Mouse (Mus musculus): ENCODE data around the gene Taf6.
"Not testable (repeated sequence)": the region's sequence is repeated elsewhere in the genome, so short reads cannot be mapped to it uniquely, and the experiment has no call there.

Taf6 gene

DNA sequence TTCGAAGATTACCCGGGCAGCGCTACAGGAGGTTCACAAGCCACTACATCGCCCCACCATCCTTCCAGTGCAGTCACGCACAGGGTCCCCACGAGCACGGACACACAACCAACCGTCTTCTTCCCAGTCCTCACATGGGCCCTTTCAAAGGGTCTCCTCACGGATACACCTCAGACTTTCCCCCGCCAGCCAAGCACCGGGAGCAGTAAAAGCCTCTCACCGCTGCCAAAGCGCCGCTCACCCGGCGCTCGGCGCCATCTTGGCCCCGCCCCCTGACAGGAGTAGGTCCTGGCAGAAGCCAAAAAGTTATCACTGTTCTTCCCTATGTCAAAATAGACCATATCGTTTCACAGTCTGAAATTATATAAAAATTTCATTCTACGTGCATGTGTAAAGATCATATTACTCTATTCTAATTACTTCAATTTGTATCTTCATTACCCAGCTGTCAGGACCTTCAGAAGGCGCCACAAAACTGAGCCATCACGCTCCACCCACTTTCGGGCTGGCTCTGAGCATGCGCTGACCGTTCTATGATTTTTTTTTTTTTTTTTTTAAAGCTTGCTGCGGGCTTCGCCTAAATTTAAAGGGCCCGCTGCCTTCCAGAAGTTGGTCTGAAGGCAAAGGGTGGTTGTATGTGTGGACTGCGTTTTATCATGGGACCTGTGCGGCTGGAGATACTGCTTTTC lies at the start of gene Taf6, which contains the start of gene Cnpy4:
Gene Taf6 (minus strand): TSS at position 502 of the 689 bp plus-strand sequence.
Gene Cnpy4 (plus strand): TSS at position 536 of the 689 bp plus-strand sequence.
- peak; percentile 89 to 90 for DNase-seq (ENCODE audit: low spot score in 2 of 2)

DNA sequence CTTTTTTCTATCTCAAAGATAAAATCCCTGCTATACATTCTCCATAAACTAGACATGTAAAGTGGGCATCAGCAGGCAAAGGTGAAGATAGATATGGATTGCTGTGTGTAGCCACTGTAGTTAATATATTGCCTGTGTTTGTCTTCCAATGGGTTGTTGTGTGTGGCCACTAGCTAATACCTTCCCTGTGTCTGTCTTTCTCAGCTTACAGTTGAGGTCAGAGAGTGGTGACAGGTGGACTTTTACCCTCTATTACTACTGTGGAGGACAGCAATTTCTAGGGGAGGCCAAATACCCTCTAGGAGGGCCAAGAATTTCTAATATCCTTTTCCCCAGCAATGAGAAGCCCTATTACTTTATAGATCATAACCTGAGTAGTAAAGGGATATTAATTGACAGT lies 47.0 kb upstream of the Taf6 start:
- no peak for DNase-seq (ENCODE audit: low spot score in 2 of 2)

DNA sequence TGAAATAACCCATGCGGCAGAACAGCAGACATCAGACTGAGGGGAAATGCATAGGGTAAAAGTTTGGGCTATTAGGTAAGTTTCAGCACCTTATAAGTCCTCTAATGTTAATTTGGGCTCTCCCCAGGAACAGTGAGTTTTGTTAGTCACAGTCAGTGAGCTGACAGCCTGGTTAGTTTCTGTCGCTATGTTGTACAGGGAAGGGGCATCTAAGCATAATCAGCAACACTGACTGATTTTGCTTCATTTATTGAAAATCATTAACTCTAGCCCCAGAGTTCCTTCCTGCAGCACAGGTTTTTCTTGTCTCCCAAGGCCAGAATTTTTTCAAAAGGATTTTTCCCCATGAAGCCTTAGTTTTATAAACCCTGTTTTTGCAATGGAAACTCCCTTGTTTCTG lies 46.5 kb upstream of the Taf6 start:
- no peak for DNase-seq (ENCODE audit: low spot score in 2 of 2)

- DNase-seq (ENCODE audit: low spot score in 2 of 2) = no peak
Observed at GRCm38 (mm10) chr5:138229511-138229910, 42.3 kb upstream of the Taf6 start.

DNA sequence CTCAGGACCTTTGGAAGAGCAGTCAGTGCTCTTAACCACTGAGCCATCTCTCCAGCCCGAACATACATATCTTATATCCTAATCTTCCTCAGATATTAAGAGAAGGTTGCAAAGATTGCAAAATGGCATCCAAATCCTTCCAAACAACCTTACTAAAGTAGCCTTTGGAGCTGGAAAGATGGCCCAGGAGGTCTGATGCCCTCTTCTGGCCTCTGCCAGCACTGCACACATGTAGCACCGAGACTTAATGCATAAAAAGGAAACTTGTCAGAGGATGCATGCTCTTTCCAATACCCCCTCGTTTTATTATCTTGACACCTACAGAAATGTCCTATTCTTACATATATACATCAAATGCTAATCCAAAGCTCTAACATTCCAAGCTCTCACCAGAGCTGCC lies 40.8 kb upstream of the Taf6 start:
- DNase-seq (ENCODE audit: low spot score in 2 of 2) = peak in 1 of 2 experiments; percentile 34

- no peak for DNase-seq (ENCODE audit: low spot score in 2 of 2)
Observed at GRCm38 (mm10) chr5:138227367-138227766, 40.1 kb upstream of the Taf6 start.

DNA sequence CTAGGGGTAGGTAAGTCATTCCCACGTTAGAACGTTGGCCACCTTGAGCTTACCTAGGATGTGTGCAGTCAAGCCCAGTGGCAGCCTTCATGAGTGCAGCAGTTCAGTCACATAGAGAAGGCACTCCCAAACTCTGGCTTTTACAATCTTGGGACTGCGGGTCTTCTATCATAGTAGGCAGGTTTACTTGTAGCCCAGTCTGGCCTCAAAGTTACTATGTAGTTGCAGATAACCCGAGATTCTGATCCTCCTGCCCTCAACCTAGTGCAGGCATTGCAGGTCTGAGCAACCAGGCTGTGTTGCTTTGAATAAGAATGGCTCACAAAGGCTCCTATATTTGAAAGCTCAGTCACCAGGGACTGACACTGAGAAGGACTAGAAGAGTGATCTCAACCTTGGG lies 39.2 kb upstream of the Taf6 start:
- no peak for DNase-seq (ENCODE audit: low spot score in 2 of 2)

- DNase-seq (ENCODE audit: low spot score in 2 of 2) = no peak
Observed at GRCm38 (mm10) chr5:138225700-138226099, 38.4 kb upstream of the Taf6 start, which contains the start of gene Nxpe5. Gene Nxpe5, plus strand, starts transcription at chr5:138225898.

GRCm38 (mm10) chr5:138223287-138223686 lies 36.0 kb upstream of the Taf6 start:
- DNase-seq (ENCODE audit: low spot score in 2 of 2) = peak; percentile 38 to 51

DNA sequence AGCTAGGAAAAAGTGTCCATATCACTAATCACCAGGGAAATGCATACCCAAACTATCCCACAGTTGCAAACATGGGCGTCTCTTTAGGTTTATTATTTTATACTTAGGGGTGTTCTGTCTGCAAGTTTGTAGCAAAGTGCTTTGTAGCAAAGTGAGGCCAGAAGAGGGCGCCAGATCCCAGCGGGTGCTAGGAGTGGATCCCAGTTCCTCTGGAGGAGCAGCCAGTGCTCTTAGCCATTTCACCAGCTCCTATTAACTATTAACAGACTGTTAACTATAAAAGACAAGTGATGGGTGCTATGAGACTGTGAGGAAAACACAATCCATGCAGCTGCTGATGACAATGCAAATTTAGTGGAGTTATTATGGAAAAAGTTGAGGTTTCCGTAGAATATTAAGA lies 34.9 kb upstream of the Taf6 start:
- peak; percentile 73 to 89 for DNase-seq (ENCODE audit: low spot score in 2 of 2)

DNA sequence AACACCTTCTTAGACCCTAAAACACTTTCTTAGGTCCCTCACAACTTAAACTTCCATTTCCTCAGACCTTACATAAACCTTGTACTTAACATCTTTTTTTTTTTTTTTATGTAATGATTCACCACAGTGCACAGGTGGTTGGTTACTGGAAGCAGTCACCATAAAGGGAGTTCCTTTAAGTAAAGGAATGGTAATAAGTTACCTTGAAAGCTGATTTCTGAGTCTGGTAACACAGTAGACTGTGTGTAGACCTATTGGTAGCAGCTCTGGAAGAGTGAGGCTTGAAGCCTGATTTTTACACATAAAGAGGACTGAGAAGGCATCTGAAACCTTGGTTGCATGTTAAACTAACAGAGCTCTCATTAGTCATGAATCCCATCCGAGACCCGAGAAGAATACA lies 32.6 kb upstream of the Taf6 start:
- no peak for DNase-seq (ENCODE audit: low spot score in 2 of 2)

GRCm38 (mm10) chr5:138216632-138217031 lies 29.4 kb upstream of the Taf6 start:
- DNase-seq (ENCODE audit: low spot score in 2 of 2) = not testable (repeated sequence)

GRCm38 (mm10) chr5:138207873-138208272 lies 20.6 kb upstream of the Taf6 start:
- no peak for DNase-seq (ENCODE audit: low spot score in 2 of 2)

DNA sequence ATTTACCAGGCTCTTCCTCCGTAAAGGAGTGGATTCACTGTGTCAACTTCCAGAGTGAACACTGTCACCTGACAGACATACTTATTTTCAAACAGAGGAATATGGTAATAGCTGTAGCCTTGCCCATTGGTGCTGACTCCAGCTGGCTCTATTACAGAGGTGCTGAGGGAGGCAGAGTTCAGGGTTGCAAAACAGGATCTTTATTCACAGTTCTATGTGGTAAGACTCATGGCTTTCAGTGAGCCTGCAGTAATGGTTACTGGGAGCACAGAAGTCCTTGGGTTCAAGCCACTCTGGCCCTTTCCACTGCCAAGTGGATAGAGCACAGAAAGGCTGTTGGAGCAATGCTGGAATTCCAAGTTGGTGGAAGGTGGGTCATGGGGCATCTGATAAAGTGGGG lies 20.0 kb upstream of the Taf6 start:
- no peak for DNase-seq (ENCODE audit: low spot score in 2 of 2)

DNA sequence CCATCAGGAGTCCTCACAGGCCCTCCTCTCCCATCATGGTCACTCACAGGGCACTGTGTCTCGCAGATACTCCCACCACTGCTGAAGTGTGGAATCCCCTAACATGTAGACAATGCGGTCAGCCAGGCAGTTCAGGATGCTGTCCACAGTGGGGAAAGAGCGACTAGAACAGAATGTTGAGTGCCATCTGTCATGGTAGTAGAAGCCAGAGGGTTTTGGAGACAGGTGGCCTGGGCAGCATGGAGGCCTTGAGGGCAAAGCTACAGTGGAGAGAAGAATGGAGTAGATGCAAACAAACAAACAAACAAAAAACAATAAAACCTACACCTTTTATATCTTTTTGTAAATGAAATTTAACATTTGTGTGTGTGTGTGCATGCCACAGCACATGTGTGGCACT lies 14.8 kb upstream of the Taf6 start:
- no peak for DNase-seq (ENCODE audit: low spot score in 2 of 2)

DNA sequence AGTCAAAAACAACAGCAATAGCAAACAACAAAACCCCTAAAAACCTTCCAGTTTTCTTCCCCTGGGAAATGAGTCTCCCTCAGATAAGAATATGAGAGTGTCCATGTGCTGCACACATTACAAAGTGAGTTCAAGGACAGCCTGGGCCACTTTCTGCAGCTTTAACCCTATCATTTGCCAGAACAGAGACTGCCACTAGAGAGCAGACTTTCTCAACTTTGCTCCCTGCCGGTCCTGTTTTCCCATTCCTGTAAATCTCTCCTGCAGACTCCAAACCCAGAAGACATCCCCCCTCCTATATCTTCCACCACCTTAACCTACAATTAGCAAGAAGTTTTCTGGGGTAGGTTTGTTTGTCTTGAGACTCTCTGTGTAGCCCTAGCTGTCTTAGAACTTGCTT lies 12.3 kb upstream of the Taf6 start:
- no peak for DNase-seq (ENCODE audit: low spot score in 2 of 2)

GRCm38 (mm10) chr5:138195463-138195862 lies 8.2 kb upstream of the Taf6 start:
- peak in 1 of 2 experiments; percentile 20 for DNase-seq (ENCODE audit: low spot score in 2 of 2)

DNA sequence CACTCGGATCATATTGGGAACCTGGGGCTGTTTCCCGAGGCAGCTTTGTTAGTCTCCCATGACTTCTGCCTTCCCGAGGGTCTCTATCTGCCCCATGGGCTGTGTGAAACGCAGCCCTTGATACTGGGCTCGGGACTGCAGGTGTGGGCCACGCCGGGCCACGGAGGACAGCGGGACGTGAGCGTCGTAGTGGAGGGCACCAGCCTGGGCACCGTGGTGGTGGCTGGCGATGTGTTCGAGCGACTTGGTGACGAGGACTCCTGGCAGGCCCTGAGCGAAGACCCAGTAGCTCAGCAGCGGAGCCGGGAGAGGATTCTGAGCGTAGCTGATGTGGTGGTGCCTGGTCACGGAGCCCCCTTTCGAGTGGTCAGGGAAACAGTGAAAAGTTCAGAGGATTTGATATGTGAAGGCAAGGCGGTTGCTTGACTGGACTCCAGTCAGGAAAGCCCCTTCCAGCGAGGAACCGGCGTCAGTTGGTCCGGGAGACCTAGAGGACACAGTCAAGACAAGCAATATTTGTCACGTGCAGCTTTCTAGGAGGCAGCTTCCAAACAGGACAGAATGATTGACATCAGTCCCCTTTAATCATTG lies 7.6 kb upstream of the Taf6 start:
- DNase-seq (ENCODE audit: low spot score in 2 of 2) = peak; percentile 56 to 58

DNA sequence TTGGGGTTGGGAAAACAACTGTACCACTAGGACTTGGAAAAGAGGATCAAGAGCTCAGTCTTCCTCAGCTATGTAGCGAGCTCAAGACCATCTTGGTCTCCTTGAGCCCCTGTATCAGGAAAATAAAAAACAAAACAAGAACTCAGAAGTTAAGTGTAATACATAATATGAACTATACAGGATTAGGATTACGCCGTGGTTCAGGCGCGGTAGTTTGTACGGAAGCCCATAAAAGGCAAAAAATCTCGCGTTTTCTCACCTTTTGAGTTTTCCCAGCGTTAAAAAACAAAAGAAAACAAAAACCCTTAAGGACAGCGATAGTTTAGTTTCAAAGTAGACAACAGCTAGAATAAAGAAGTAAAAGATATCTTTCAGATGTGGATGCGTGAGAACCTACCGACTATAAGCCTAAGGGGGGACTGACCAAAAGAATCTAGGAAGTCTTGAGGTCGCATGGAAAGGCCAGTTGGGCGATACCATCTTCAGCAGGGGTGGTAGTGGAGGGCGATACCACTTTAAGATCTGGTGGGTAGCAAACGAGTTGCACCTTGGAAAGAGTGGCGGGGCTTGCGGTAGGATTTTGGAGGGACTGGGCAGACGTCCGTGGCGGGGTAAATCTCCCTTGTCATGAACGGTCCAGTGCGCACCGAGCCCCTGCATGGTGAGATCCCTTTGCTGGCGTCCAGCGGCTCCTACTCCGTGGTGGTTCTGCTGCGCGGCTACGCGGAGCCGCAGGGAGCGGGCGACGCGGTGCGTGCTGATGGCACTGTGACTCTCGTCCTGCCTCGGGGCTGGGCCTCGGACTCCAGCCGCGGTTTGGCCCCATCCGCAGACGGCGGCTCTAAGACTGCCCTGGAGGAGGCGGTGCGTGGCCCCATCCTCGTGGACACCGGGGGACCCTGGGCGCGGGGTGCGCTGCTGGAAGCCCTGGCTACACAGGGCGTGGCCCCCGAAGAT lies 6.8 kb upstream of the Taf6 start, which contains the start of gene Mblac1:
Gene Mblac1 (plus strand): TSS at position 544 of the 957 bp plus-strand sequence.
- peak; percentile 83 to 84 for DNase-seq (ENCODE audit: low spot score in 2 of 2)

DNA sequence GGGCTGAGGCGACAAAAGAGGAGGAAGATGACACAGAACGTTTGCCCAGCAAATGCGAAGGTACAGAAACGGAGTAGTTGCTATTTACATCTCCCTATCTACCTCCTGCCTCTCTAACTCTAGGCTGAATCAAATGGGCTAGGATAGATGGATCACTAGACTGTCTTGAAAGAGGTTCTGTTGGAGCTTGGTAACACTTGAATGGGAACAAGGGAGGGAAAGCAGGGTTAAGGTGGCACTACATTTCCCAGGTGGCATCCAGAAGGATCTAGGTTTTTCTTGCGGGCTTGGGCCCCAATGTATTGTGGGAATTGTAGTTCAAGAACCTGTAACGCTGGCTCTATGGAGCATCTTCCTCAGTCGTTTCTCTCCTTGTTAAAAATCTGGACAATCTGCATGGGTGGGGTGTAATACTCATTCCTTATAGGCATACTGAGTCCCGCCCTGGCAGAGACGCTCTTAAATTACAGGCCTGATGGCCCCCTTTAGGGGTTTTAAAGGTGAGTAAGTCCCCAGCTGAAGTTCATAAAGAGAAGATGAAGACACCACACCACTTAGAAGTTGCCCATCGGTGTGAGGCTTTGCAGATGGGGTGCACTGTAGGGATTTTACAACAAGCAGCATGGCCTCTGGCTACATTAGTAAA lies 533 bp upstream of the Taf6 start:
- peak; percentile 83 to 91 for DNase-seq (ENCODE audit: low spot score in 2 of 2)

- no peak for DNase-seq (ENCODE audit: low spot score in 2 of 2)
Observed at GRCm38 (mm10) chr5:138173217-138173616, 14.0 kb downstream of the Taf6 start.
